Mouse (Mus musculus) stomach, postnatal 0 days (tissue): Measurements from ENCODE around the gene Ralgds. TPM values are rescaled to one million over a fixed set of nuclear protein-coding genes. Genes with fewer than 3 reads are reported as not detected.

Source experiments
- ATAC-seq: fragments of 200-750 bp; cut with Nextera tagmentation; 2 replicates; pipeline ENCODE4 v1.8.0; 2017; ENCODE audit not compliant: low FRiP score, low TSS enrichment
- DNase-seq: peaks from one replicate; pipeline ENCODE4 v3.0.0-alpha.2; 2016; ENCODE audit warnings: low spot score
- H3K27ac ChIP-seq: fragments of 300-500 bp; sonication (generic); replicated peaks from 2 replicates; pipeline ENCODE4 v1.5.1; 2014; ENCODE audit warnings: mild to moderate bottlenecking, control low read depth
- H3K27me3 ChIP-seq: fragments of 300-500 bp; sonication (generic); 2 replicates; pipeline ENCODE4 v1.6.1; 2014; ENCODE audit warnings: low read length; ENCODE audit not compliant: control insufficient read depth, insufficient read depth
- H3K36me3 ChIP-seq: fragments of 300-500 bp; sonication (generic); 2 replicates; pipeline ENCODE4 v1.6.1; 2014; ENCODE audit warnings: low read length, mixed read lengths; ENCODE audit not compliant: control insufficient read depth, insufficient read depth
- H3K4me1 ChIP-seq: fragments of 300-500 bp; sonication (generic); replicated peaks from 2 replicates; pipeline ENCODE4 v1.6.1; 2014; ENCODE audit warnings: antibody characterized with exemption; ENCODE audit not compliant: control insufficient read depth, insufficient read depth
- H3K4me2 ChIP-seq: fragments of 300-500 bp; sonication (generic); replicated peaks from 2 replicates; pipeline ENCODE4 v1.6.1; 2014; ENCODE audit warnings: low read depth, mild to moderate bottlenecking, control low read depth, moderate library complexity
- H3K4me3 ChIP-seq: fragments of 300-500 bp; sonication (generic); 2 replicates; pipeline ENCODE4 v1.5.1; 2014; ENCODE audit warnings: low read depth, low read length, control low read depth
- H3K9ac ChIP-seq: fragments of 300-500 bp; sonication (generic); 2 replicates; pipeline ENCODE4 v1.6.1; 2014; ENCODE audit warnings: mild to moderate bottlenecking, low read length, control low read depth, mixed read lengths
- H3K9me3 ChIP-seq: fragments of 300-500 bp; sonication (generic); 2 replicates; pipeline ENCODE4 v1.6.1; 2016; ENCODE audit warnings: low read length; ENCODE audit not compliant: control insufficient read depth
- CTCF ChIP-seq: IDR thresholded peaks from 2 replicates; pipeline ENCODE4 v1.5.1; 2016; ENCODE audit warnings: antibody characterized with exemption, low read depth, mild to moderate bottlenecking, moderate library complexity
- EP300 ChIP-seq: optimal IDR thresholded peaks from 2 replicates; pipeline ENCODE3; 2016; ENCODE audit warnings: antibody characterized with exemption
- WGBS: fragments of 180-500 bp; shearing (Covaris S2); extraction: QIAGEN DNeasy Blood & Tissue Kit; methylation state at CpG from one replicate; pipeline ENCODE4 v1.1.7; 2014; 5-methylcytosine and 5-hydroxymethylcytosine counted together
- polyA plus RNA-seq: library from polyadenylated mRNA; unstranded; fragments of >200 nt; fragmentation: Nextera tagmentation; extraction: Ambion mirVana; gene quantifications from 2 replicates; pipeline ENCODE4 v1.2.1, GENCODE M21; 2015

Ralgds gene
- polyA plus RNA-seq, 1 experiment from 2014 or later = 23.9 TPM

DNA sequence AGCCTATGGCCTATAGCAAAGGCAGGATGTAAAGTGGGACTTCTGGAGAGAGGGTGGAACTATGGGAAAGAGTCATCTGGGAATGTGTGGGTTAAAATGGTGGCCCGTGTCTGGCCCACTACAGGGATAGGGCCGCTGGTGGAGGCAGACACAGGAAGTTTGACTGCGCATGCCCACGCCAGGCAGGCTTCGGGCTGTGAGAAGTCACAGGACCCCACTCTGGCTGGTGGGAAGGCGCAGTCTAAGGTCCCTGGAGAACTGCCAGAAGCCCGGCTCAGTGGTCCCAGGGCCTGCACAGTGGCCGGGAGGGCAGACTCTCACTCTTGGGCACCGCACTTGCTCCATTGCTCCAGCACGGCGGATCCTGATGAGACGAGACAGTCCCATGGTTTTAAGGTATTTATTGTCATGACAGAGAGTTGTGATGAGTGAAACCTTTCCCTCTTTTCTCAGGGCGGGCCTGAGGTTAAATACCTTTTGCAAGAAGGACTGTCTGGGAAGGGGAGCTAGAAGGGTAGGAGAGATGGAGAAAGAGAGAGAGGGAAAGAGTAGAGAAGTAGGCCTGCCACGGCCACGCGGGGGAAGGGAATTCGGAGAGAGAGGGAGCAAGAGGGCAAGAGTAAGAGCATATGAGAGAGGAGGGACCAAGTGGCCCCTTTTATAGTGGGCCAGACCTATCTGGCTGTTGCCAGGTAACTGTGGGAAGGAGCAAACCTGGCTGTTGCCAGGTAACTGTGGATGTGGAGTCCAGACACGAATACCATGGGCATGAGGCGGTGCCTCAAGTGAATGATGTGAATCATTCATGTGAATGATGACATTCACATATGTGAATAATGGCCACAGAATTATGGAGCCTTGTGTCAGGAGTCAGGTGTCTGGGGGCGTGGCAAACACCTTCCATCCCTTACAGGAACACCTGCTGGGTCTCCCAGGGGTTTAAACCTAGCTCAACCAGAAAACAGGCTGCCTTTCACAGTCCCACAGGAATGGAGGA is 33.4 kb upstream of the Ralgds start:
- H3K9me3 ChIP-seq = no peaks in the 10 kb centered on the region
- 0 out of 2 replicates have a peak, but pooled peaks have one; percentile 24 for ATAC-seq
- 68% methylated on average over 20 of the region's 20 CpGs for WGBS
- no peak overlapping the region for H3K4me2 ChIP-seq
- H3K4me3 ChIP-seq = no peak overlapping the region
- H3K9ac ChIP-seq = no peak overlapping the region
- TF ChIP-seq CTCF = no peak
- TF ChIP-seq EP300 = no peak
- H3K27ac ChIP-seq = no peak overlapping the region
- no peaks in the 10 kb centered on the region for H3K4me1 ChIP-seq
- H3K27me3 ChIP-seq = no peaks in the 10 kb centered on the region
- H3K36me3 ChIP-seq = no peaks in the 10 kb centered on the region
- DNase-seq = no peak

DNA sequence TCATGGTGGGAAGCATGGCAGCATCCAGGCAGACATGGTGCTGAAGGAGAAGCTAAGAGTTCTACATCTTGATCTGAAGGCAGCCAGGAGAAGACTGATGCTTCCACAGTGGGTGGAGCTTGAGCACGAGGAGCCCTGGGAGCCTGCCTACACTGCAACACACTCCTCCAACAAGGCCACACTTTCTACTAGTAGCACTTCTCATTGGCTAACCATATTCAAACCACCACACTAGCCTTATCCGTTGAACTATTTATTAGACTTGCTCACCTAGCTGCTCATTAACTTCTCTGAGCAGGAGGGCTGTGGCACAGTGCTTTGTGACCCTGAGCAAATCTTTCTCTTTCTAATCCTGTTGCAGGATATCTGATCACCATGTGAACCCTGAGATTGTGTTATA is 29.1 kb upstream of the Ralgds start:
- no peak for DNase-seq
- Histone ChIP-seq H3K4me1 (no peaks in the 10 kb centered on the region), H3K4me3 (no peak overlapping the region), H3K27ac (no peak overlapping the region), H3K4me2 (no peak overlapping the region), H3K9me3 (no peaks in the 10 kb centered on the region), H3K27me3 (no peaks in the 10 kb centered on the region), H3K9ac (no peak overlapping the region), H3K36me3 (no peaks in the 10 kb centered on the region)
- WGBS = 36% methylated on average over 2 of the region's 2 CpGs
- TF ChIP-seq EP300 = no peak
- TF ChIP-seq CTCF = no peak
- no peak for ATAC-seq

DNA sequence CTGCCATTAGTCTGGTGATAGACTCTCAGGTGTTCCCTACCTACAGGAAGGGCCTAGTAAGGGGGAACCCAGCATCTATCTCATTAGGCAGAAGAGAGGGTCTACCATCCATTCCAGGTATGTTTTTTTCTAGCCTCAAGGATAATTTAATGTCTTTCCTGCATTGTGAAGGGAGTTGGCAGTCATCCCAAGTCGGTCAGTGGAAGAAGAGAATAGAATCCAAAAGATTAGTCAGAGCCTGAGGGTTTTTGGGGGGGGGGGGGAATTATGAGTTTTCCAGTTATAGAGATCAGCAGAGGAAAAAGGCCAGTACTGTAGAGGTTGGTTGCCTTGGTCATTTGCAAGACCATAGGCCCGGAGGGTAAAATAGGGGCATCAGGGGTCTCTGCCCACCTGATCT is 18.4 kb upstream of the Ralgds start:
- WGBS = 71% methylated on average over 2 of the region's 2 CpGs

DNA sequence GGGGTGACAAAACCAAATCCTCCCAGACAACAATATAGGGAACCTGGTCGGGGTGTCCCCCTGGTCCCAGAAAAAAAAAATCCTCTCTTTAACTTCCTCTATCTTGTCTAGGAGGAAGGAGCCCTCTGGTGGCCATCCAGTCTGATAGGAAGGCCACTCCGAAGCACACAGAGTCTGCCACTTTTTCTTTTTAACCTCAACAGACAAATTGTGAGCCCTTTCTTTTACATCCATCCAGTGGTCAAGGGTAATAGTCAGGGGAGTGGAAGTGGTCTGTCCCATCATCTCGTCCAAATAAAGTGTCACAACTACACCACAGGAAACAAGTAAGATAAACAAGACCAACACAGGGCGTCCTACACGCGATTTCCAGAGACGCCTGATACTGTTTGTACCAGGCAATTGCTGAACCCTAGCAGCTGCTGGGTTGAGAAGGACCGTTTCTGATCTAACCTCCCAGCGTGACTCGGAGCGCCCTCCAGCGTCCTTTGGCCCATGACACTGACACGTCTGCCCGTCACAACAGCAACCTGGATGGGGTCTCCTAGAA is 17.6 kb upstream of the Ralgds start:
- peak overlapping the region; percentile 20; the same call in 1 of the 2 replicates for H3K4me2 ChIP-seq
- peaks cover 3% of the 10 kb centered on the region; the same call in 1 of the 2 replicates for H3K4me1 ChIP-seq
- no peak overlapping the region for H3K4me3 ChIP-seq
- ATAC-seq (0 out of 2 replicates have a peak, but pooled peaks have one; percentile 24), DNase-seq (no peak)
- TF ChIP-seq CTCF = peak; percentile 66
- no peak for TF ChIP-seq EP300
- no peak overlapping the region for H3K27ac ChIP-seq
- 66% methylated on average over 14 of the region's 14 CpGs for WGBS
- H3K36me3 ChIP-seq = no peaks in the 10 kb centered on the region
- H3K9ac ChIP-seq = peak overlapping the region; percentile 18; the same call in 1 of the 2 replicates
- no peaks in the 10 kb centered on the region for H3K27me3 ChIP-seq
- no peaks in the 10 kb centered on the region for H3K9me3 ChIP-seq

More for the DNA sequence above, 18.4 kb upstream of the Ralgds start:
- ATAC-seq = no peak
- Histone ChIP-seq H3K9ac (no peak overlapping the region), H3K27me3 (no peaks in the 10 kb centered on the region), H3K27ac (no peak overlapping the region), H3K4me2 (no peak overlapping the region), H3K4me1 (peaks cover 3% of the 10 kb centered on the region; the same call in 1 of the 2 replicates), H3K9me3 (no peaks in the 10 kb centered on the region), H3K4me3 (no peak overlapping the region), H3K36me3 (no peaks in the 10 kb centered on the region)
- no peak for TF ChIP-seq CTCF
- TF ChIP-seq EP300 = no peak
- no peak for DNase-seq

DNA sequence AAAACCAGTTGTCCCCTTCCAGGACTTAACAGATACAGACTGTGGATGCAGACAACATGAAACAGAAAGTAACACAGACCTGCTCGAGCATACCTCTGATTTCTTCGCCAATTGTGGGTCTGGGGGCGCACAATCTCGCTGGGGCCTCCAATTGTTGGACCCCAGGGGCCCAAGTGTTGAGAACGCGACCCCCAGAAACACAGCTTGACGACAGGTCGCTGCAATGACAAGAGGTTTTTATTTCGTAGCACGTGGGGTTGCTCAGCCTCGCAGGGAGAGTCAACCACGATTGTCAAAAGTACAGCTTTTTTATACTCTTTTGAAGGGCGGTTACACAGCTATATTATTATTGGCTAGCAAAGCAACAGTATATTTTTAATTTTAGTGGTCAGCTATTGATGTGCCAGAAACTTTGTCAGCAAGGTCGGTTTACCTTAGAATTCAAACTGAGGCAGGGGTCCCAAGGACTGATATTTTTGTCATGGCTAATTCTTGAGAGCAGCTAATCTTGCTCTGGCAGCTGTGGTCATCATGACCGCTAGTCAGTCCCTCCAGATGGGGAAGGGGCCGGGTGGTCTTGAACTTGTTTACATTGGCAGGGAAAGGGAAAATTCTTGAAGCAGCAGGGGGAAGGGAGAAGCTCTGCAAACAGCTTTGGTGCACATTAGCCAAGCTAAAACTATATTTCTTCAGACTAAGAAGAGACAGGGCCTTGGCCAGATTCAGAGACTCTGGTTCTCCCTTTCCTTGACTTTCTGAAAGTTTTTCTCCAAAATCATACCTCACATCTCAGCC is 16.9 kb upstream of the Ralgds start:
- Histone ChIP-seq H3K4me2 (peak overlapping the region; percentile 20; the same call in 1 of the 2 replicates), H3K4me1 (peaks cover 3% of the 10 kb centered on the region; the same call in 1 of the 2 replicates), H3K27me3 (no peaks in the 10 kb centered on the region), H3K9ac (peak overlapping the region; percentile 23), H3K27ac (peak overlapping the region; percentile 67), H3K9me3 (no peaks in the 10 kb centered on the region), H3K36me3 (no peaks in the 10 kb centered on the region), H3K4me3 (no peak overlapping the region)
- DNase-seq (no peak), ATAC-seq (no peak)
- 71% methylated on average over 16 of the region's 16 CpGs for WGBS
- TF ChIP-seq CTCF = no peak
- no peak for TF ChIP-seq EP300
